Mouse (Mus musculus): ENCODE measurements around the gene Ppm1l. TPM values are rescaled to one million over a fixed set of nuclear protein-coding genes. Genes with fewer than 3 reads are reported as not detected.

Ppm1l gene
- polyA plus RNA-seq, 1 experiment: 6.8 TPM

DNA sequence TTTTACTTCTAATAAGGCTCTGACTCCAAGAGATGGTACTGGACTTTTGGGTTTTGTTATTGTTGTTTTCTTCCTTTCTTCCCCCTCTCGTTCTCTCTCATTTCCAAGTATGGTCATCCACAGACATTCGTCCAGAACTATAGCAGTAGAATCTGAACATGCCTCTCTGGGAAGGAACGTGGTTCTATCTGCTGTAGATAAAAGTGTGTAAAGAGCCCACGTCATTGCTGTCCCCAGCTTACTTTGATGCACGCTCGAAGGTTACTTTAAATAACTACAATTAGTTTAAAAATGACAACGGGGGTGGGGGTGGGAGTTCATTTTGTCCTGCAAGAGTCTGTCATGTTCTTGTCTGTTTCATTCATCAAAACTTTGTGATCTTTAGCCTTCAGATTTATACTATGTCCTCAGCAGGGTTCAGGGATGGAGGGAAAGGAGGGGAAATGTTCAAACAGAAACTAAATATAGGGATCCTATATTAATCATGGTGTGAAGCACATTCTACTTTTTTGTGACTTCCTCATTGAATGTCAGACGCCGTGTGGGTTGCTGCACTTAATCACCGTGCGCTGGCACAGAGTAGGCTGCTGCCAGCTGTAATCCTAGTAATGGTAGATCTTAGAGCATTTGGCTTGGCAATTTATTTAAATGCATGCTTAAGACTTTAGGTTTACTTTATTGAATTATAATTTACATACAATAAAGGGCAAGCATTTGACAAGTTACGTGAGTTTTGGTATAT lies 122.3 kb downstream of the Ppm1l start:
- Histone ChIP-seq H3K4me2 (ENCODE audit: low read depth) (peak overlapping the region; percentile 79), H3K27me3 (ENCODE audit: control insufficient read depth, insufficient read depth, insufficient read length) (no peaks in the 10 kb centered on the region), H3K36me3 (ENCODE audit: control insufficient read depth, insufficient read depth) (no peaks in the 10 kb centered on the region), H3ac (ENCODE audit: control insufficient read depth, insufficient read length) (no peak overlapping the region), H3K79me2 (ENCODE audit: control insufficient read depth, insufficient read depth) (no peaks in the 10 kb centered on the region), H3K4me3 (no peak overlapping the region)
- TF ChIP-seq MYOD1 (IDR thresholded peaks at IDR 0.05; ENCODE audit: control insufficient read depth in 1 of 3, insufficient read length in 2 of 3, low read depth in 2 of 3) (no peak), MAX (IDR thresholded peaks at IDR 0.05; ENCODE audit: low read depth) (no peak), CEBPB (IDR thresholded peaks at IDR 0.05; ENCODE audit: insufficient read depth, poor library complexity, severe bottlenecking) (no peak), USF1 (IDR thresholded peaks at IDR 0.05; ENCODE audit: low read depth) (no peak), REST (IDR thresholded peaks at IDR 0.05; ENCODE audit: insufficient read depth, insufficient read length) (no peak), TCF3 (IDR thresholded peaks at IDR 0.05; ENCODE audit: insufficient read length, low read depth) (no peak), SRF (IDR thresholded peaks at IDR 0.05; ENCODE audit: control insufficient read depth, insufficient read length, low read depth) (no peak), E2F4 (IDR thresholded peaks at IDR 0.05; ENCODE audit: insufficient read depth) (no peak), TCF12 (IDR thresholded peaks at IDR 0.05; ENCODE audit: insufficient read depth, poor library complexity, severe bottlenecking) (no peak), POLR2A (IDR thresholded peaks at IDR 0.05; ENCODE audit: insufficient read length, low read depth) (no peak), POLR2AphosphoS2 (IDR thresholded peaks at IDR 0.05; ENCODE audit: insufficient read length, low read depth) (no peak)

- no peaks in the 10 kb centered on the region for H3K27me3 ChIP-seq (ENCODE audit: control insufficient read depth, insufficient read depth, insufficient read length)
- H3ac ChIP-seq (ENCODE audit: control insufficient read depth, insufficient read length): no peak overlapping the region
- no peaks in the 10 kb centered on the region for H3K36me3 ChIP-seq (ENCODE audit: control insufficient read depth, insufficient read depth)
- H3K4me3 ChIP-seq: no peak overlapping the region
- no peaks in the 10 kb centered on the region for H3K79me2 ChIP-seq (ENCODE audit: control insufficient read depth, insufficient read depth)
- TF ChIP-seq SRF (IDR thresholded peaks at IDR 0.05; ENCODE audit: control insufficient read depth, insufficient read length, low read depth): no peak
- no peak for TF ChIP-seq MYOD1 (IDR thresholded peaks at IDR 0.05; ENCODE audit: control insufficient read depth in 1 of 3, insufficient read length in 2 of 3, low read depth in 2 of 3)
- no peak for TF ChIP-seq TCF12 (IDR thresholded peaks at IDR 0.05; ENCODE audit: insufficient read depth, poor library complexity, severe bottlenecking)
- TF ChIP-seq USF1 (IDR thresholded peaks at IDR 0.05; ENCODE audit: low read depth): no peak
- no peak for TF ChIP-seq POLR2A (IDR thresholded peaks at IDR 0.05; ENCODE audit: insufficient read length, low read depth)
- TF ChIP-seq CEBPB (IDR thresholded peaks at IDR 0.05; ENCODE audit: insufficient read depth, poor library complexity, severe bottlenecking): no peak
- TF ChIP-seq TCF3 (IDR thresholded peaks at IDR 0.05; ENCODE audit: insufficient read length, low read depth): no peak
- no peak for TF ChIP-seq REST (IDR thresholded peaks at IDR 0.05; ENCODE audit: insufficient read depth, insufficient read length)
- TF ChIP-seq MYOG (IDR thresholded peaks at IDR 0.05; ENCODE audit: control insufficient read depth in 1 of 3, insufficient read depth in 1 of 3, insufficient read length in 2 of 3, low read depth in 2 of 3): no peak
- H3K4me2 ChIP-seq (ENCODE audit: low read depth): peak overlapping the region; percentile 79
Measured at GRCm38 (mm10) chr3:69440761-69441160, 124.1 kb downstream of the Ppm1l start.

- Histone ChIP-seq H3K4me2 (ENCODE audit: low read depth) (no peak overlapping the region), H3K27me3 (ENCODE audit: control insufficient read depth, insufficient read depth, insufficient read length) (no peaks in the 10 kb centered on the region), H3K79me2 (ENCODE audit: control insufficient read depth, insufficient read depth) (no peaks in the 10 kb centered on the region), H3K36me3 (ENCODE audit: control insufficient read depth, insufficient read depth) (no peaks in the 10 kb centered on the region), H3ac (ENCODE audit: control insufficient read depth, insufficient read length) (no peak overlapping the region), H3K4me3 (no peak overlapping the region)
- no peak for TF ChIP-seq POLR2A (IDR thresholded peaks at IDR 0.05; ENCODE audit: insufficient read length, low read depth)
- TF ChIP-seq E2F4 (IDR thresholded peaks at IDR 0.05; ENCODE audit: insufficient read depth): no peak
- TF ChIP-seq TCF3 (IDR thresholded peaks at IDR 0.05; ENCODE audit: insufficient read length, low read depth): no peak
- TF ChIP-seq REST (IDR thresholded peaks at IDR 0.05; ENCODE audit: insufficient read depth, insufficient read length): no peak
- TF ChIP-seq MYOD1 (IDR thresholded peaks at IDR 0.05; ENCODE audit: control insufficient read depth in 1 of 3, insufficient read length in 2 of 3, low read depth in 2 of 3): no peak
- no peak for TF ChIP-seq MYOG (IDR thresholded peaks at IDR 0.05; ENCODE audit: control insufficient read depth in 1 of 3, insufficient read depth in 1 of 3, insufficient read length in 2 of 3, low read depth in 2 of 3)
- TF ChIP-seq TCF12 (IDR thresholded peaks at IDR 0.05; ENCODE audit: insufficient read depth, poor library complexity, severe bottlenecking): no peak
Measured at GRCm38 (mm10) chr3:69446989-69447388, 130.3 kb downstream of the Ppm1l start.

DNA sequence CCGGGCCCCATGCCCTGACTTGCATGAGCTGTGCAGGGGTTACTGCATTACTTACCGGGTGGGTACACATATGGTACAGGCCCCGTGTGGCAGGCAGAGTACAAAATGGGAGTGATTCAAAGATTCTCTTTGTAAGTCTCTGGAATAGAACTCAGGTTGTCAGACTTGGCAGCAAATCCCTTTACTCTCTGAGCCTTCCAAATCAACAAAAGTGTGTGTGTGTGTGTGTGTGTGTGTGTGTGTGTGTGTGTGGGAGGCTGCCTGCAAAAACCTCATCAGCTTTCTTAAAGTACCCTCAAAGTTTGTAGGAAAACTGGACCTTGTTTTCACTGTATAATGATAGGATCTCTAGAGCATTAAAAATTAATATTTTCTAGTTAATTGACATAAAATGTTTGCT lies 132.4 kb downstream of the Ppm1l start:
- no peaks in the 10 kb centered on the region for H3K27me3 ChIP-seq (ENCODE audit: control insufficient read depth, insufficient read depth, insufficient read length)
- no peaks in the 10 kb centered on the region for H3K79me2 ChIP-seq (ENCODE audit: control insufficient read depth, insufficient read depth)
- H3K4me2 ChIP-seq (ENCODE audit: low read depth): no peak overlapping the region
- H3ac ChIP-seq (ENCODE audit: control insufficient read depth, insufficient read length): no peak overlapping the region
- TF ChIP-seq TCF12 (IDR thresholded peaks at IDR 0.05; ENCODE audit: insufficient read depth, poor library complexity, severe bottlenecking) (no peak), MYOG (IDR thresholded peaks at IDR 0.05; ENCODE audit: control insufficient read depth in 1 of 3, insufficient read depth in 1 of 3, insufficient read length in 2 of 3, low read depth in 2 of 3) (no peak), SRF (IDR thresholded peaks at IDR 0.05; ENCODE audit: control insufficient read depth, insufficient read length, low read depth) (no peak), E2F4 (IDR thresholded peaks at IDR 0.05; ENCODE audit: insufficient read depth) (no peak), USF1 (IDR thresholded peaks at IDR 0.05; ENCODE audit: low read depth) (no peak), MYOD1 (IDR thresholded peaks at IDR 0.05; ENCODE audit: control insufficient read depth in 1 of 3, insufficient read length in 2 of 3, low read depth in 2 of 3) (no peak), REST (IDR thresholded peaks at IDR 0.05; ENCODE audit: insufficient read depth, insufficient read length) (no peak), POLR2A (IDR thresholded peaks at IDR 0.05; ENCODE audit: insufficient read length, low read depth) (no peak)
- no peaks in the 10 kb centered on the region for H3K36me3 ChIP-seq (ENCODE audit: control insufficient read depth, insufficient read depth)
- no peak overlapping the region for H3K4me3 ChIP-seq

DNA sequence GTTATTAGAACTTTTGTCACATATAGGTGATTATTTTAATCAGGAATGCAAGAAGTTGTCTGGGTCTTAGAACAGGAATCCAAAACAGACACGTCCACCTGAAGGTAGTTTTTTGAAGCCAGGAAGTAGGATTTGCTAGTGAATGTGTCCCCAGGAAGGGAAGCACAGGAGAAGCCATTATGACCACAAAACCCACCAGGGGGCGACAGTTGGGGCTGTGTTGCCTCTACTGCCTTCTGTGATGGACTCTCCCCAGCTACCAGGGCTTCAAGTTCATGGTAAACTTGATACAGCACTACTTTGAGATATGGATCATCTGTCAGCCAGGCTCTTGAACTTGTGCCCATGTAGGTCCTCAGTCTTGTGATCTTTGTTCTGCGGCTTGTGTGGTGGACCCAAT lies 137.7 kb downstream of the Ppm1l start:
- no peak overlapping the region for H3K4me3 ChIP-seq
- no peaks in the 10 kb centered on the region for H3K79me2 ChIP-seq (ENCODE audit: control insufficient read depth, insufficient read depth)
- no peak overlapping the region for H3K4me2 ChIP-seq (ENCODE audit: low read depth)
- H3ac ChIP-seq (ENCODE audit: control insufficient read depth, insufficient read length): no peak overlapping the region
- no peaks in the 10 kb centered on the region for H3K36me3 ChIP-seq (ENCODE audit: control insufficient read depth, insufficient read depth)
- H3K27me3 ChIP-seq (ENCODE audit: control insufficient read depth, insufficient read depth, insufficient read length): no peaks in the 10 kb centered on the region
- TF ChIP-seq MAX (IDR thresholded peaks at IDR 0.05; ENCODE audit: low read depth): no peak
- no peak for TF ChIP-seq MYOG (IDR thresholded peaks at IDR 0.05; ENCODE audit: control insufficient read depth in 1 of 3, insufficient read depth in 1 of 3, insufficient read length in 2 of 3, low read depth in 2 of 3)
- TF ChIP-seq POLR2A (IDR thresholded peaks at IDR 0.05; ENCODE audit: insufficient read length, low read depth): no peak
- no peak for TF ChIP-seq POLR2AphosphoS2 (IDR thresholded peaks at IDR 0.05; ENCODE audit: insufficient read length, low read depth)
- no peak for TF ChIP-seq CEBPB (IDR thresholded peaks at IDR 0.05; ENCODE audit: insufficient read depth, poor library complexity, severe bottlenecking)
- no peak for TF ChIP-seq REST (IDR thresholded peaks at IDR 0.05; ENCODE audit: insufficient read depth, insufficient read length)
- TF ChIP-seq MYOD1 (IDR thresholded peaks at IDR 0.05; ENCODE audit: control insufficient read depth in 1 of 3, insufficient read length in 2 of 3, low read depth in 2 of 3): no peak
- TF ChIP-seq E2F4 (IDR thresholded peaks at IDR 0.05; ENCODE audit: insufficient read depth): no peak
- TF ChIP-seq TCF12 (IDR thresholded peaks at IDR 0.05; ENCODE audit: insufficient read depth, poor library complexity, severe bottlenecking): no peak
- no peak for TF ChIP-seq USF1 (IDR thresholded peaks at IDR 0.05; ENCODE audit: low read depth)
- TF ChIP-seq TCF3 (IDR thresholded peaks at IDR 0.05; ENCODE audit: insufficient read length, low read depth): no peak
- TF ChIP-seq SRF (IDR thresholded peaks at IDR 0.05; ENCODE audit: control insufficient read depth, insufficient read length, low read depth): no peak

All from myocyte (in vitro differentiated cells).